Mouse (Mus musculus) neural tube, embryonic 15.5 days (tissue): ENCODE measurements around the gene Elmsan1. TPM values are rescaled to one million over a fixed set of nuclear protein-coding genes. Genes with fewer than 3 reads are reported as not detected.

Source experiments
- ATAC-seq: fragments of 200-750 bp; cut with Nextera tagmentation; 2 replicates; pipeline ENCODE4 v1.8.0; 2017; ENCODE audit warnings: mild to moderate bottlenecking, moderate TSS enrichment, moderate library complexity; ENCODE audit not compliant: low FRiP score
- H3K27ac ChIP-seq: fragments of 300-500 bp; sonication (generic); replicated peaks from 2 replicates; pipeline ENCODE4 v1.5.1; 2015; ENCODE audit warnings: mild to moderate bottlenecking, inconsistent platforms
- H3K27me3 ChIP-seq: fragments of 300-500 bp; sonication (generic); replicated peaks from 2 replicates; pipeline ENCODE4 v1.6.1; 2015; ENCODE audit warnings: inconsistent platforms
- H3K36me3 ChIP-seq: fragments of 300-500 bp; sonication (generic); 2 replicates; pipeline ENCODE4 v1.6.1; 2015; ENCODE audit warnings: inconsistent platforms
- H3K4me1 ChIP-seq: fragments of 300-500 bp; sonication (generic); 2 replicates; pipeline ENCODE4 v1.6.1; 2015; ENCODE audit warnings: inconsistent platforms
- H3K4me2 ChIP-seq: fragments of 300-500 bp; sonication (generic); 2 replicates; pipeline ENCODE4 v1.6.1; 2015; ENCODE audit warnings: inconsistent platforms, mild to moderate bottlenecking, moderate library complexity
- H3K4me3 ChIP-seq: fragments of 300-500 bp; sonication (generic); replicated peaks from 2 replicates; pipeline ENCODE4 v1.5.1; 2015; ENCODE audit warnings: mild to moderate bottlenecking, inconsistent platforms
- H3K9ac ChIP-seq: fragments of 300-500 bp; sonication (generic); replicated peaks from 2 replicates; pipeline ENCODE4 v1.6.1; 2015; ENCODE audit warnings: mild to moderate bottlenecking, inconsistent platforms
- H3K9me3 ChIP-seq: fragments of 300-500 bp; sonication (generic); replicated peaks from 2 replicates; pipeline ENCODE4 v1.6.1; 2016; ENCODE audit warnings: inconsistent platforms
- WGBS: fragments of 180-500 bp; shearing (Covaris S2); methylation state at CpG from one replicate; pipeline ENCODE4 v1.1.7; 2015; ENCODE audit warnings: mixed read lengths; 5-methylcytosine and 5-hydroxymethylcytosine counted together
- polyA plus RNA-seq: library from polyadenylated mRNA; unstranded; fragments of >200 nt; fragmentation: Nextera tagmentation; extraction: Ambion mirVana; gene quantifications from 2 replicates; pipeline ENCODE4 v1.2.1, GENCODE M21; 2015

The Elmsan1 gene
- polyA plus RNA-seq, 1 experiment from 2014 or later = 4.0 TPM

- 71% methylated on average over 18 of the region's 18 CpGs for WGBS
Measured at GRCm38 (mm10) chr12:84201686-84202484, 16.8 kb downstream of the Elmsan1 start.

GRCm38 (mm10) chr12:84201222-84201621 is 17.5 kb downstream of the Elmsan1 start:
- no peak for ATAC-seq
- Histone ChIP-seq H3K27me3 (no peaks in the 10 kb centered on the region), H3K4me1 (peaks cover 33% of the 10 kb centered on the region), H3K4me3 (no peak overlapping the region), H3K27ac (0 out of 2 replicates have a peak overlapping the region, but pooled peaks have one; percentile 33), H3K4me2 (no peak overlapping the region), H3K9ac (no peak overlapping the region), H3K9me3 (no peaks in the 10 kb centered on the region), H3K36me3 (no peaks in the 10 kb centered on the region)
- WGBS = 92% methylated on average over 4 of the region's 4 CpGs

More at GRCm38 (mm10) chr12:84201686-84202484, 16.8 kb downstream of the Elmsan1 start:
- H3K27ac ChIP-seq = 0 out of 2 replicates have a peak overlapping the region, but pooled peaks have one; percentile 33
- no peaks in the 10 kb centered on the region for H3K9me3 ChIP-seq
- H3K9ac ChIP-seq = no peak overlapping the region
- peaks cover 28% of the 10 kb centered on the region for H3K4me1 ChIP-seq
- no peaks in the 10 kb centered on the region for H3K27me3 ChIP-seq
- no peak overlapping the region for H3K4me2 ChIP-seq
- no peak overlapping the region for H3K4me3 ChIP-seq
- ATAC-seq = no peak
- H3K36me3 ChIP-seq = no peaks in the 10 kb centered on the region

DNA sequence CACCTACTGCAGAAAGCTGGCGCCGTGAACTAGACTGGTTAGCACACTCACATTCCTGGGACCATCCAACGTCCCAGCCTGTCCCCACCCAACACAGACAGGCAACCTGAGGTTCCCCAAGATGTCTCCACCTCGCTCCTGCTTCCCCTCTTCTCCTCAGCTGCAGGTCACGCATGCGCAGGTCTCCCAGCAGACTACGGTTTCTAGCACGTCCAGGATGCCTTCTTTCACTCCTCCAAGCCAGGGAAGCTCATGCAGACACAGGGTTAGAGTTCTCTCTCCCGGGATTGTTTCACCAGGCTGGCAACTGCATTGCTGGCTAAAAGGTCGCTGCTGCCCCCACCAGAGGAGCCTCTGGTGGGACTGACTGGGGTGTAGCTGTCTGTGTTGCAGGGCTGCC is 19.8 kb downstream of the Elmsan1 start:
- Histone ChIP-seq H3K36me3 (no peaks in the 10 kb centered on the region), H3K9ac (no peak overlapping the region), H3K4me2 (no peak overlapping the region), H3K4me1 (peaks cover 41% of the 10 kb centered on the region), H3K9me3 (no peaks in the 10 kb centered on the region), H3K27me3 (no peaks in the 10 kb centered on the region), H3K4me3 (no peak overlapping the region), H3K27ac (no peak overlapping the region)
- 80% methylated on average over 10 of the region's 10 CpGs for WGBS
- no peak for ATAC-seq

GRCm38 (mm10) chr12:84198076-84198679 is 20.5 kb downstream of the Elmsan1 start:
- no peak for ATAC-seq
- 65% methylated on average over 8 of the region's 8 CpGs for WGBS
- no peak overlapping the region for H3K9ac ChIP-seq
- no peak overlapping the region for H3K4me2 ChIP-seq
- no peak overlapping the region for H3K27ac ChIP-seq
- no peaks in the 10 kb centered on the region for H3K27me3 ChIP-seq
- no peak overlapping the region for H3K4me3 ChIP-seq
- no peaks in the 10 kb centered on the region for H3K9me3 ChIP-seq
- no peaks in the 10 kb centered on the region for H3K36me3 ChIP-seq
- H3K4me1 ChIP-seq = peaks cover 39% of the 10 kb centered on the region

GRCm38 (mm10) chr12:84195195-84195594 is 23.5 kb downstream of the Elmsan1 start:
- WGBS = 50% methylated on average over 6 of the region's 6 CpGs
- H3K4me1 ChIP-seq = peaks cover 52% of the 10 kb centered on the region

GRCm38 (mm10) chr12:84194400-84195109 is 24.1 kb downstream of the Elmsan1 start:
- Histone ChIP-seq H3K27ac (peak overlapping the region; percentile 94), H3K4me3 (peak overlapping the region; percentile 81), H3K9ac (peak overlapping the region; percentile 85), H3K4me2 (peak overlapping the region; percentile 92), H3K27me3 (no peaks in the 10 kb centered on the region), H3K36me3 (no peaks in the 10 kb centered on the region), H3K4me1 (peaks cover 59% of the 10 kb centered on the region), H3K9me3 (no peaks in the 10 kb centered on the region)
- 4% methylated on average over 13 of the region's 13 CpGs for WGBS
- peak; percentile 11; the same call in 1 of the 2 replicates for ATAC-seq

More at GRCm38 (mm10) chr12:84195195-84195594, 23.5 kb downstream of the Elmsan1 start:
- no peak overlapping the region for H3K4me2 ChIP-seq
- no peak overlapping the region for H3K9ac ChIP-seq
- no peak overlapping the region for H3K27ac ChIP-seq
- H3K36me3 ChIP-seq = no peaks in the 10 kb centered on the region
- no peaks in the 10 kb centered on the region for H3K27me3 ChIP-seq
- no peak for ATAC-seq
- no peak overlapping the region for H3K4me3 ChIP-seq
- no peaks in the 10 kb centered on the region for H3K9me3 ChIP-seq

DNA sequence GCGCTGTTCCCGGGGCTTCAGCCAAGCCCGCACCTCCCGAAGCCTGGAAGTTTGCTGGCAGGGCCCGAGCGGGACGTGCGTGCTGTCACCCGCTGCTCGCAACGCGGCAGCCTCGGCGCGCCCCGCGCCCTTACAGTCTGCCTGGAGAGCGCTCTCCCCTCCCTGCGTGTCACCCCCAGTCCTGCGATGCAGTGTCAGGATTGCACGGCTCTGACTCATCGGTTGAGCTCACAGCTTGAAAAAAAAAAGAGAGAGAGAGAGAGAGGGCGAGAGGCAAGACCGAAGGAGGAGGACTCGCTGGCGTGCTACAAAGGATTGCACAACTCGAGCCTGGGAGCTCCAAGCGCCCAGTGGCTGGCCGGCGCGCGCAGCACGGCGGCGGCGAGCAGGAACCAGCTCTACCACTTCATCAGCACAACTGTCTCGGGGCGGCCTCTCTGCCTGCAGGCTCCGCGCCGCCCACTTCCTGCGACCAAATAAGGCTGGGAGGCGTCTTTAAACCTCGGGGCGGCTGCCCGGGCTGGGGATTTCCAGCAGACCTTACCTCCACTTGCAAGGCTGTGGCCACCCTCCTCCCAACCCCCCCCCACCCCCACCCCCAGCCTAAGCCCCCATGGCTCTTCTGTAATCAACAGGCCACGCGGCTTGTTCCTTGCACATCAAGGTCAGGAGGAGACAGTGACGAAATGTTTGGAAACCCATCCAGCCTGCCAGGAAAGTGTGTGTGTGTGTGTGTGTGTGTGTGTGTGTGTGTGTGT is 24.9 kb downstream of the Elmsan1 start:
- Histone ChIP-seq H3K4me3 (peak overlapping the region; percentile 81), H3K4me1 (peaks cover 66% of the 10 kb centered on the region), H3K27me3 (no peaks in the 10 kb centered on the region), H3K9ac (peak overlapping the region; percentile 85), H3K9me3 (no peaks in the 10 kb centered on the region), H3K27ac (peak overlapping the region; percentile 94), H3K36me3 (no peaks in the 10 kb centered on the region), H3K4me2 (peak overlapping the region; percentile 92)
- WGBS = under 1% methylated on average over 48 of the region's 49 CpGs
- ATAC-seq = peak; percentile 79

DNA sequence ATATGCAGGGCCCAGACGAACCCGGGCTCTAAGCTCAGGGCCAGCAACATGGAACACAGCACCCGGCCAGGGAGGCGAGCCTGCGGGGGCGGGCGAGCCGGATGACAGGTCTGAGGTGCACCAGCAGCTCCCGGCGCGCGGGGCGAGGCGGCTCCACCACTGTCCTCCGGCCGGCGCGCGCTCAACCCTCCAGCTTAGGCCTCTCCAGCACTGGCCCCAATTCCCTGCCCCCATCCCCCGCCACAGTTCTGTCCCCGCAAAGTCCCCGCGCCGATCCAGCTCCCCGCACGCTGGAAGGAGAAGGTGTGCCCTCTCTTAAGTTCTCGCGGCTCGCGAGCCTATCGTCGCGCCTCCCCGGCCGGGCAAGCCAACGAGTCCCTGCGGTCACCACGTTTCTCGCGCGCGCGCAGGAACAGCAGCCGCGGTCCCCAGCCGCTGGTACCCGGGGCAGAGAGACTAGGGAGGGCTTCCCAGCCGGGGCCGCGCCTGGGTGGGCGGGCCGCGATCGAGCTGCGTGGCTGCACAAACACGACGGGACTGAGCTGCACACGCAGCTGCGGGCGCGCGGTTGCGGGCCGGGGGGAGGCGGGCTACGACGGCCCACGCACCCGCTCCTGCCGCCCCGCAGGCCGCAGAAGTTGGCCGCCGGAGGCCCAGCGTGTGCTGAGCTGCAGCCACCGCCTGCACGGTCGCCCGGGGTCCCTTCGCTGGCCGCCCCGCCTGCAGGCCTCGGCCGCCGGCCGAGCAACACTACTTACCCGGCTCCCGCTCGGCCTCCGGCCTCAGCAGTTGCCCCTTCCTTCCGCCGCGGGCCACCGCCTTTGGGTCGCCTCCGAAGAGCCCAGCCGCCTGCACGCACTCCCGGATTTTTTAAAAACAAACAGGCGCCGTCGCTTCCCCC is 25.7 kb downstream of the Elmsan1 start:
- Histone ChIP-seq H3K9me3 (no peaks in the 10 kb centered on the region), H3K27ac (peak overlapping the region; percentile 94), H3K36me3 (no peaks in the 10 kb centered on the region), H3K9ac (peak overlapping the region; percentile 85), H3K4me3 (peak overlapping the region; percentile 81), H3K27me3 (no peaks in the 10 kb centered on the region), H3K4me2 (peak overlapping the region; percentile 92), H3K4me1 (peaks cover 72% of the 10 kb centered on the region)
- WGBS = under 1% methylated on average over 91 of the region's 102 CpGs
- ATAC-seq = peak; percentile 72

DNA sequence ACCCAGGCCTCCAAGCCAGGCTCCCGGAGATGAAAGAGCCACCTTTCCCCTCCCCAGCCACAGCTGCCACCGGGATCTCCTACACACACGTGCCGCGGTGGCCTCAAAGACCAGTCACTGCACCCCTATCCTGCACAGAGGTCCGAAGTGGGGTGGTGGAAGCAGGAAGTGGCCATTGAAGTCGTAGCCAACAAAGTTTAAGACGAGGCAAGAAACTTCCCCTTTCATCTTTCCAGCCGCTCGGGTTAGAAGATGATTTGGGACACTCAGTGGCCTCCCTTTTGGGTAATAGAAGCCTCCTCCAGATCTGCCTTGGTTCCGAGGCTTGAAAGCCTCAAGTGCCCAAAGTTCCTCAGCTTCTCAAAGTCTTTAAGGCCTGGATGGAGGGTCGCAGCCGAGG is 26.4 kb downstream of the Elmsan1 start:
- H3K27me3 ChIP-seq = no peaks in the 10 kb centered on the region
- WGBS = 1% methylated on average over 13 of the region's 13 CpGs
- peak overlapping the region; percentile 92 for H3K4me2 ChIP-seq
- no peaks in the 10 kb centered on the region for H3K9me3 ChIP-seq
- H3K4me1 ChIP-seq = peaks cover 79% of the 10 kb centered on the region
- H3K9ac ChIP-seq = peak overlapping the region; percentile 85
- H3K36me3 ChIP-seq = no peaks in the 10 kb centered on the region
- peak overlapping the region; percentile 94 for H3K27ac ChIP-seq
- peak overlapping the region; percentile 81 for H3K4me3 ChIP-seq
- no peak for ATAC-seq

GRCm38 (mm10) chr12:84191770-84192169 is 26.9 kb downstream of the Elmsan1 start:
- no peak overlapping the region for H3K27ac ChIP-seq
- H3K36me3 ChIP-seq = no peaks in the 10 kb centered on the region
- no peaks in the 10 kb centered on the region for H3K9me3 ChIP-seq
- peak overlapping the region; percentile 85 for H3K9ac ChIP-seq
- peak overlapping the region; percentile 81 for H3K4me3 ChIP-seq
- no peak for ATAC-seq
- WGBS = 9% methylated on average over 5 of the region's 5 CpGs
- peaks cover 82% of the 10 kb centered on the region for H3K4me1 ChIP-seq
- H3K4me2 ChIP-seq = peak overlapping the region; percentile 92
- no peaks in the 10 kb centered on the region for H3K27me3 ChIP-seq
